Mouse (Mus musculus): ENCODE data around the gene Atp2b4. TPM values are rescaled to one million over a fixed set of nuclear protein-coding genes. Genes with fewer than 3 reads are reported as not detected.

The Atp2b4 gene
- polyA plus RNA-seq, 1 experiment, result 37.2 TPM

DNA sequence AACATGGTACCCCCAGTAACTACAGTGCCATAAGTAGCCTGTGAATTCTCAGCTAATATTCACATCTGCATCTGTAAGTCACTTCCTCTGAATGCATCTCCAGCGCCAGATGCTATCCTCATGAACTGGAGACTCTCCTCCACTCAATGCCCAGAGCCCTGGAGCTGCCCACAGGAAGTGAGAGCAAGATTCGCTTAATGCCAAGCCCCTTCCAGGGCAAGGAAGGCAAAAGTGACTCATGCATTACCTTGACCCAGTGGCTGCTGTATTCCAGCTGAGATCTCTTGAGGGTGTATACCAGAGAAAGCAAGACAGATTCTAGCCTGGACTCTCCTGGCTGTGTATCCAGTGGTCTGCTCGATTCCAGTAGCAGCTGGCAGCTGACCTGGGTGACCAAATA, 16.2 kb downstream of the Atp2b4 start:
- TF ChIP-seq POLR2A (IDR thresholded peaks at IDR 0.05; ENCODE audit: low read depth, low read length), result no peak
- no peak for TF ChIP-seq CTCF (IDR thresholded peaks at IDR 0.05; ENCODE audit: borderline replicate concordance, insufficient read depth, low read length)
- Histone ChIP-seq H3K27ac (ENCODE audit: insufficient read depth, low read length) (no peak overlapping the region), H3K4me3 (ENCODE audit: insufficient read depth, low read length) (no peak overlapping the region), H3K4me1 (ENCODE audit: control insufficient read depth, insufficient read depth, low read length) (no peaks in the 10 kb centered on the region)

DNA sequence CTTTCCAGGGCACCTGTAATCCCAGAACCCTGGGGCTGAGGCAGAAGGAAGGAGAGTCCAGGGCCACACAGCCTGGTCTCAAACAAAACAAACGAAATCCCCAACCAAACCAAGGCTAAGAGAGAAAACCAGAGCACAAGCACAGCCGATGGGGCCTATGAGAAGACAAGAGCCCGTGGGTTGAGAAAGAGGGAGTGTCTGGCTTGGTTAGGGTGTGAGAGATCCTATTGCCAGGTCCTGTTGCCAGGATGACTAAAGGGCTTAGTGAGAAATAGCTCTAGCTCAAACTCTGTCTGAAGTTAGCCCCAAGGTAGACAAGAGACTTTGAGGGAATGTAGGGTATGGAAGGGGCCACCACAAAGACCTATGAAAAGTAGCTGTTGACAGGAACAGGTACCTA, 19.3 kb downstream of the Atp2b4 start:
- H3K4me1 ChIP-seq (ENCODE audit: control insufficient read depth, insufficient read depth, low read length), result peaks cover 8% of the 10 kb centered on the region
- H3K27ac ChIP-seq (ENCODE audit: insufficient read depth, low read length), result no peak overlapping the region
- TF ChIP-seq POLR2A (IDR thresholded peaks at IDR 0.05; ENCODE audit: low read depth, low read length) (no peak), CTCF (IDR thresholded peaks at IDR 0.05; ENCODE audit: borderline replicate concordance, insufficient read depth, low read length) (no peak)
- no peak overlapping the region for H3K4me3 ChIP-seq (ENCODE audit: insufficient read depth, low read length)

DNA sequence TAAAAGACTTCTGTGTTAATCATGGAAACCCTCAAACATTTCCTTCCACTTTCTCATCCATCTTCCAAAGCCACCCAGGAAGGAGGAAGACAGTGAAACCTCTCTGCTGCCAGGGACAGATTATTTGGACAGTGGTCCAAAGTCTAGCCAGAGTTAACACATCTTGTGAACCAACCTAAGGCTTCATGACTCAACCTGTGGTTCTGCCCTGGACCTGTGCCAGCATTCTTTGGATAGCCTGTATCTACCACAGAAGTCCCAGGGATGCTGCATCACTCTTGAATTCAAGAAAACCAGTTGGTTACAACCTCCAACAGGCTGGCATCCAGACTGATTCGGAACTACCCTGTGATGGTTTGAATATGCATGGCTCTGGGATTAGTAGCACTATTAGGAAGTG, 21.8 kb downstream of the Atp2b4 start:
- no peak for TF ChIP-seq POLR2A (IDR thresholded peaks at IDR 0.05; ENCODE audit: low read depth, low read length)
- no peak for TF ChIP-seq CTCF (IDR thresholded peaks at IDR 0.05; ENCODE audit: borderline replicate concordance, insufficient read depth, low read length)
- peaks cover 8% of the 10 kb centered on the region for H3K4me1 ChIP-seq (ENCODE audit: control insufficient read depth, insufficient read depth, low read length)
- H3K27ac ChIP-seq (ENCODE audit: insufficient read depth, low read length), result no peak overlapping the region
- H3K4me3 ChIP-seq (ENCODE audit: insufficient read depth, low read length), result no peak overlapping the region

DNA sequence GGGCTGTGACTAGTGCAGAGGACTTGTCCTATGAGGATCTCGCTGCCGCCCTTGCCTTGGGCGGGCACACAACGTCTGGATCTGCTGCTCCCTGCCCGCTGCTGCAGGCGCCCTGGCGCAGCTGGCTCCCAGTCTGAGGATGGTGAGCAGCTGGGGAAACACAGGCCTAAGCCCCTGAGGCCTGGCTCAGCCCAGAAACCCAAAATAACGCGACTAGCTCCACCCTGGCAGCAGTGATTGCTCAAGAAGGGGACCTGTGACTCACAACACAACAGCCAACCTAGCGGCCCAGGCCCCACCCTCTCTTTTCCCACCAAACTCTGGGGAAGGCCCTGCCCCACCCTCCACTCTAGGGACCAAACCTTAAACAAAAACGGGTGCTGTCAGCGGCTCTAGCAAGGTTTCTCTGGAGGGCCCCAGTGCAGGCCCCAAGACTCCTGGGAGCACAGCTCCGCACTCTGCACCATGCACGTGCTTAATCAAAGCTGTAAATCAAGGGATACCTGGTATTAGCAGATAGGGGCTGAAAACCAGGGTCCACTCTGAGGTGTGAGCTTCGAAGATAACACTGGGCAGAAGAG, 23.1 kb downstream of the Atp2b4 start:
- Histone ChIP-seq H3K4me1 (ENCODE audit: control insufficient read depth, insufficient read depth, low read length) (peaks cover 8% of the 10 kb centered on the region), H3K27ac (ENCODE audit: insufficient read depth, low read length) (no peak overlapping the region), H3K4me3 (ENCODE audit: insufficient read depth, low read length) (no peak overlapping the region)
- TF ChIP-seq CTCF (IDR thresholded peaks at IDR 0.05; ENCODE audit: borderline replicate concordance, insufficient read depth, low read length) (no peak), POLR2A (IDR thresholded peaks at IDR 0.05; ENCODE audit: low read depth, low read length) (no peak)

DNA sequence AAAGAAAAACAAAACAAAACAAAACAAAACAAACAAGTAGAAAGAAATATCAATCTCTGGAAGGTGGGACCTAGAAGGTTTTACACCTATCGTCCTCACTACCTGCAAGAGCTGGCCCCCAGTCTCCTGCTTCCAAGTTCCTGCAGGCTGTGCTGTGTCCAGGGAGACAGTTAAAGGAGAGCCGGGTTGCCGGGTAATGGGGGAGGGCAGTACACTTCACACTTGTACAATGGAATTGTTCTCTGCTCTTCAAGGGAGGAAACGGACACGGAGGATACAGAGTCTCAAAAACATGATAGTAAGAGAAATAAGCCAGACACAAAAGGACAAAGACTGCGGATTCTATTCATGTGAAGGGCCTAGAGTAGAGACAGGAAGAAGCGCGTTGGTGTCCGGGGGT, 28.3 kb downstream of the Atp2b4 start:
- no peak for TF ChIP-seq CTCF (IDR thresholded peaks at IDR 0.05; ENCODE audit: borderline replicate concordance, insufficient read depth, low read length)
- TF ChIP-seq POLR2A (IDR thresholded peaks at IDR 0.05; ENCODE audit: low read depth, low read length), result no peak
- Histone ChIP-seq H3K4me3 (ENCODE audit: insufficient read depth, low read length) (no peak overlapping the region), H3K27ac (ENCODE audit: insufficient read depth, low read length) (no peak overlapping the region), H3K4me1 (ENCODE audit: control insufficient read depth, insufficient read depth, low read length) (peaks cover 7% of the 10 kb centered on the region)

DNA sequence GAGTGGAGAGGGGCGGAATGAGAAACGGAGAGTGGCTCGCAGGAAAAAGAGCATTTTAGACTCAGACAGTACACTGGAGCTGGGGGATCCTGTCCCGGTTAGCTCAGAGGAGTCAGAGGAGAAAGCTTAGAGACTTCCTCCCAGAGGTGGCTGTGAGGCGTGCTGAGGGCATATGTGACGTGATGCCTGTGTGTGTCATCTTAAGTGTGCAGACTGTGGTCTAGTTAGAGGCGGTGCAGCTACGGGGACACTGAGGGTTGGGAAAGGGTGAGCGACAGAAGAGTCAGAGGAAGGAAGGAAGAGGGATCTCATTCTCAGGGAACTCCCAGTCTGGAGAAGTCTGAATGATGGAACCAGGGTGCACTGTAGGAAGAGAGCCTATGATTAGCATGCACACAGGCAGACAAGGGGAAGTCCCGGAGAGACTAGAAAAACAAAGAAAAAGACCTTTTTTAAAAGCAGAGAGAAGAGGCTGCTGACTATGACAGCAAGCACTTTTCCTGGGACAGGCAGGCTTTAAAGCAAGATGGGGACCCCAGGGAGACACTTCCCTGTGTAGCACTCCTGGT, 28.9 kb downstream of the Atp2b4 start:
- no peak overlapping the region for H3K27ac ChIP-seq (ENCODE audit: insufficient read depth, low read length)
- H3K4me3 ChIP-seq (ENCODE audit: insufficient read depth, low read length), result no peak overlapping the region
- H3K4me1 ChIP-seq (ENCODE audit: control insufficient read depth, insufficient read depth, low read length), result peaks cover 13% of the 10 kb centered on the region
- TF ChIP-seq CTCF (IDR thresholded peaks at IDR 0.05; ENCODE audit: borderline replicate concordance, insufficient read depth, low read length), result no peak
- no peak for TF ChIP-seq POLR2A (IDR thresholded peaks at IDR 0.05; ENCODE audit: low read depth, low read length)

DNA sequence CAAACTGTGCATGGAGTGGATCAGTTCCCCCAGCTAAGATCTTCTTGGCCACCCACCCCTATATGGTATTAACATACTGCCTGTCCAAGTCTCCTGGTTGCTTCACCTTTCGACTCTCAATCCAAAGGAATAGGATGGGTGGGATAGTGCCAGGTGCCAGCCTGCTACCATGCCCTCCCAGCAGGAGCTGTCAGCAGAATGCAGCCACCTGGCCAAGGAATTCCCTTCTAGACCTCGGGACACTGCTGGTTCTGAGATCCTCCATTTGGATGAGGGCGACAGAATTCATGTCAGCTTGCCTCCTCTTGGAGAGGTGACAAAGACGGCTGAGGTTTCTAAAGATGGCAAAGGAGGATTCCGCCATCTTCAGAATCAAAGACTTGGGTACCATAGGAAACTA, 32.8 kb downstream of the Atp2b4 start:
- H3K4me1 ChIP-seq (ENCODE audit: control insufficient read depth, insufficient read depth, low read length), result peaks cover 13% of the 10 kb centered on the region
- TF ChIP-seq CTCF (IDR thresholded peaks at IDR 0.05; ENCODE audit: borderline replicate concordance, insufficient read depth, low read length) (no peak), POLR2A (IDR thresholded peaks at IDR 0.05; ENCODE audit: low read depth, low read length) (no peak)
- H3K27ac ChIP-seq (ENCODE audit: insufficient read depth, low read length), result no peak overlapping the region
- H3K4me3 ChIP-seq (ENCODE audit: insufficient read depth, low read length), result no peak overlapping the region

DNA sequence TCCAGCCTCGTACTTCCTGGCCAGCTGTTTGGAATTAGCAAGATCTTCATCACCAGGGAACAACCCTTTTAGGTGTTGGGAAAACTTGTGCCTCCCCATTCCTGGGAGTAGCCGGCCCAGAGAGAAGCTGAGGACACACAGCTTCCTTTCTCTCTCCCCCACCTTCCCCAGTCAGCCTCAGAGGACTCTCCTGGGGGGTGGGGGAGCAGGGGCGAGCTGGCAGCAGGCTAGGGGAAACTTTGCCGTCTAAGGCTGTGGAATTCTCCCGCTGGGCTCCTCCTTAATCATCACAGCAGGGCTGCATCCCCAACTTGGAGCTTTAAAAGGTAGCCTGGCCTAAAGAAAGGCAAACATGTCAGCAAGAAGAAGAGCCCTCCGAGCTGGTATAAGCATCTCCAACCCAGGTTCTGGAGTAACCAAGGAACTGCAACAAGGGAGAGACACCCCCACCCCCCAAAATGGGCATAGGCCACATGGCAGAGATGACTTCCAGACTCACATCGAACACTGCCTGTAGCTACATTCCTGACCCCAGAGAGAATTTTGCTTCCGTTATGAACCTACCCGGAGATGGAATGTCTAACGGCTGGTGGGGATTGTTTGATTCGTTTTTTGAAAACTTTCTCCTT, 33.8 kb downstream of the Atp2b4 start:
- TF ChIP-seq CTCF (IDR thresholded peaks at IDR 0.05; ENCODE audit: borderline replicate concordance, insufficient read depth, low read length), result no peak
- TF ChIP-seq POLR2A (IDR thresholded peaks at IDR 0.05; ENCODE audit: low read depth, low read length), result no peak
- H3K4me1 ChIP-seq (ENCODE audit: control insufficient read depth, insufficient read depth, low read length), result peaks cover 10% of the 10 kb centered on the region
- H3K27ac ChIP-seq (ENCODE audit: insufficient read depth, low read length), result peak overlapping the region; percentile 71
- H3K4me3 ChIP-seq (ENCODE audit: insufficient read depth, low read length), result no peak overlapping the region

DNA sequence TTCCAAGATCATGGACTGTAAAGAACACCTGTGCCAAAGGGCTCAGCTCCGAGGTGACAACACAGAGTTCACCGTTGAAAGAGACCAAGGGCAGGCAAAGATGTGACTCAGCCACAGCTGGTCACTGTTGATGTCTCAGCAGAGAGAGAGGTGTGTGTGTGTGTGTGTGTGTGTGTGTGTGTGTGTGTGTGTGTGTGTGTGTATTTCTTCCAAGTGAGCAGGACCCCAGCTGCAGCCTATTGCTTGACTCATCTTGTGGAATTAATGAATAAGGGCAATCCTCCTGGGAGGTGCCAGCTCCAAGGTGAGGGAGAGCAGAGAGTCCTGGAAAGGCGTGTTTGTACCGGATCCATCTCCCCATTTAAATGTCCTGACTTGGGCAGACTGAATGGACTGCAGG, 35.5 kb downstream of the Atp2b4 start:
- Histone ChIP-seq H3K4me3 (ENCODE audit: insufficient read depth, low read length) (no peak overlapping the region), H3K27ac (ENCODE audit: insufficient read depth, low read length) (no peak overlapping the region), H3K4me1 (ENCODE audit: control insufficient read depth, insufficient read depth, low read length) (peaks cover 8% of the 10 kb centered on the region)
- no peak for TF ChIP-seq POLR2A (IDR thresholded peaks at IDR 0.05; ENCODE audit: low read depth, low read length)
- no peak for TF ChIP-seq CTCF (IDR thresholded peaks at IDR 0.05; ENCODE audit: borderline replicate concordance, insufficient read depth, low read length)

DNA sequence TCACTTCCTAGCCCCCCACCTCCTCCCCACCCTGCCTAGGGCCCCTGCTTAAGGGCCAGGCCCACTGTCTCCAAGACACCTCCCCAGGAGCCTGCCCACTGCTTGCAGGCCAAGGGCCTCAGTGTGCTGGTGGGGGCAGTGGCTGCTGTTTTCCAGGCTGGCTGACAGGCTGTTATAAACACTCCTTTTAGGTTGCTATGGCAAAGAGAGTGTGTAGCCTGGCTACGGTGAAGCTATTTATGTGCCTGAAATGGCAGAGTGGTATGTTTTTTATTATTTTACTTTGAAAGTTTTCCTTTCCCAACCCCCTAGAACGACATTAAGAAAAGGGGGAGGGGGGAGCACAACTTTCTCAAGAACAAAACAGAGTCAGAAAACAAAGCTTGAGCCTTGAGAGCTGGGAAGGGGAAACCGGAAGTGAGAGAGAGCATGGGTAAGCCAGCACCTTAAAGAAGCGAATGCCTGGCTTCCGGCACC, 37.9 kb downstream of the Atp2b4 start:
- no peak for TF ChIP-seq POLR2A (IDR thresholded peaks at IDR 0.05; ENCODE audit: low read depth, low read length)
- TF ChIP-seq CTCF (IDR thresholded peaks at IDR 0.05; ENCODE audit: borderline replicate concordance, insufficient read depth, low read length), result no peak
- H3K27ac ChIP-seq (ENCODE audit: insufficient read depth, low read length), result no peak overlapping the region
- no peak overlapping the region for H3K4me3 ChIP-seq (ENCODE audit: insufficient read depth, low read length)
- H3K4me1 ChIP-seq (ENCODE audit: control insufficient read depth, insufficient read depth, low read length), result peaks cover 8% of the 10 kb centered on the region
